Mouse (Mus musculus) forebrain, embryonic 16.5 days (tissue): Measurements from ENCODE around the gene Pigb. TPM values are rescaled to one million over a fixed set of nuclear protein-coding genes. Genes with fewer than 3 reads are reported as not detected.
A peak's percentile ranks its signal among the peaks of the same experiment; 100 is the strongest.

ENCODE experiments used
- ATAC-seq: fragments of 200-750 bp; cut with Nextera tagmentation; 2 replicates; pipeline ENCODE4 v1.8.0; 2017; ENCODE audit warnings: mild to moderate bottlenecking, moderate library complexity
- H3K27ac ChIP-seq: fragments of 300-500 bp; sonication (generic); 2 replicates; pipeline ENCODE4 v1.5.1; 2014; ENCODE audit warnings: low read length, control low read depth
- H3K27me3 ChIP-seq: fragments of 300-500 bp; sonication (generic); replicated peaks from 2 replicates; pipeline ENCODE4 v1.6.1; 2014; ENCODE audit warnings: low read length; ENCODE audit not compliant: control insufficient read depth, insufficient read depth
- H3K36me3 ChIP-seq: fragments of 300-500 bp; sonication (generic); 2 replicates; pipeline ENCODE4 v1.6.1; 2014; ENCODE audit not compliant: control insufficient read depth, insufficient read depth
- H3K4me1 ChIP-seq: fragments of 300-500 bp; sonication (generic); replicated peaks from 2 replicates; pipeline ENCODE4 v1.6.1; 2014; ENCODE audit warnings: low read length; ENCODE audit not compliant: control insufficient read depth, insufficient read depth
- H3K4me2 ChIP-seq: fragments of 300-500 bp; sonication (generic); 2 replicates; pipeline ENCODE4 v1.6.1; 2014; ENCODE audit warnings: mild to moderate bottlenecking, low read length, control low read depth
- H3K4me3 ChIP-seq: fragments of 300-500 bp; sonication (generic); replicated peaks from 2 replicates; pipeline ENCODE4 v1.5.1; 2014; ENCODE audit warnings: mild to moderate bottlenecking, low read length, control low read depth
- H3K9ac ChIP-seq: fragments of 300-500 bp; sonication (generic); replicated peaks from 2 replicates; pipeline ENCODE4 v1.6.1; 2014; ENCODE audit warnings: low read depth, low read length, control low read depth
- H3K9me3 ChIP-seq: fragments of 300-500 bp; sonication (generic); 2 replicates; pipeline ENCODE4 v1.6.1; 2016; ENCODE audit warnings: low read length; ENCODE audit not compliant: control insufficient read depth
- WGBS: fragments of 180-500 bp; shearing (Covaris S2); extraction: QIAGEN DNeasy Blood & Tissue Kit; methylation state at CpG from one replicate; pipeline ENCODE4 v1.1.7; 2014; 5-methylcytosine and 5-hydroxymethylcytosine counted together
- polyA plus RNA-seq: library from polyadenylated mRNA; unstranded; fragments of >200 nt; fragmentation: Nextera tagmentation; extraction: Ambion mirVana; gene quantifications from 2 replicates; pipeline ENCODE4 v1.2.1, GENCODE M21; 2015

Pigb gene
- polyA plus RNA-seq, 1 experiment from 2014 or later, result 14.3 TPM

- no peaks in the 10 kb centered on the region for H3K4me1 ChIP-seq
- H3K36me3 ChIP-seq, result no peaks in the 10 kb centered on the region
- WGBS, result 55% methylated on average over 8 of the region's 8 CpGs
- H3K27ac ChIP-seq, result no peak overlapping the region
- H3K4me3 ChIP-seq, result no peak overlapping the region
- no peaks in the 10 kb centered on the region for H3K27me3 ChIP-seq
- ATAC-seq, result no peak
- no peak overlapping the region for H3K4me2 ChIP-seq
- H3K9me3 ChIP-seq, result no peaks in the 10 kb centered on the region
- no peak overlapping the region for H3K9ac ChIP-seq
Observed at GRCm38 (mm10) chr9:73050606-73051005, 10.4 kb upstream of the Pigb start.

- H3K4me2 ChIP-seq, result no peak overlapping the region
- no peak overlapping the region for H3K9ac ChIP-seq
- peaks cover 4% of the 10 kb centered on the region for H3K4me1 ChIP-seq
- H3K27me3 ChIP-seq, result no peaks in the 10 kb centered on the region
- no peak overlapping the region for H3K27ac ChIP-seq
- 57% methylated on average over 5 of the region's 5 CpGs for WGBS
- H3K4me3 ChIP-seq, result no peak overlapping the region
- no peaks in the 10 kb centered on the region for H3K36me3 ChIP-seq
- no peak for ATAC-seq
- H3K9me3 ChIP-seq, result no peaks in the 10 kb centered on the region
Observed at GRCm38 (mm10) chr9:73049833-73050232, 9.7 kb upstream of the Pigb start.

GRCm38 (mm10) chr9:73048927-73049326, 8.7 kb upstream of the Pigb start:
- no peak for ATAC-seq
- 2% methylated on average over 4 of the region's 4 CpGs for WGBS

GRCm38 (mm10) chr9:73047906-73048305, 7.7 kb upstream of the Pigb start:
- H3K4me2 ChIP-seq, result no peak overlapping the region
- ATAC-seq, result no peak
- H3K4me3 ChIP-seq, result no peak overlapping the region
- H3K9ac ChIP-seq, result no peak overlapping the region
- peaks cover 10% of the 10 kb centered on the region for H3K4me1 ChIP-seq
- no peaks in the 10 kb centered on the region for H3K27me3 ChIP-seq
- no peaks in the 10 kb centered on the region for H3K36me3 ChIP-seq
- no peaks in the 10 kb centered on the region for H3K9me3 ChIP-seq
- H3K27ac ChIP-seq, result no peak overlapping the region
- WGBS, result 90% methylated on average over 2 of the region's 2 CpGs

More at GRCm38 (mm10) chr9:73048927-73049326, 8.7 kb upstream of the Pigb start:
- Histone ChIP-seq H3K36me3 (no peaks in the 10 kb centered on the region), H3K9ac (no peak overlapping the region), H3K4me3 (no peak overlapping the region), H3K9me3 (no peaks in the 10 kb centered on the region), H3K27me3 (no peaks in the 10 kb centered on the region), H3K4me2 (no peak overlapping the region), H3K27ac (no peak overlapping the region), H3K4me1 (peaks cover 10% of the 10 kb centered on the region)

- Histone ChIP-seq H3K9me3 (no peaks in the 10 kb centered on the region), H3K4me3 (no peak overlapping the region; the same call in 1 of the 2 replicates), H3K27me3 (no peaks in the 10 kb centered on the region), H3K27ac (no peak overlapping the region), H3K4me1 (peaks cover 10% of the 10 kb centered on the region), H3K4me2 (peak overlapping the region; percentile 89), H3K36me3 (no peaks in the 10 kb centered on the region), H3K9ac (no peak overlapping the region)
- no peak for ATAC-seq
- 79% methylated on average over 10 of the region's 10 CpGs for WGBS
Observed at GRCm38 (mm10) chr9:73045711-73046110, 5.5 kb upstream of the Pigb start.

GRCm38 (mm10) chr9:73045204-73045603, 5.0 kb upstream of the Pigb start:
- H3K4me3 ChIP-seq, result peak overlapping the region; percentile 51
- peak overlapping the region; percentile 89 for H3K4me2 ChIP-seq
- no peaks in the 10 kb centered on the region for H3K9me3 ChIP-seq
- H3K4me1 ChIP-seq, result peaks cover 15% of the 10 kb centered on the region
- no peaks in the 10 kb centered on the region for H3K36me3 ChIP-seq
- H3K27ac ChIP-seq, result no peak overlapping the region
- peak overlapping the region; percentile 61 for H3K9ac ChIP-seq
- ATAC-seq, result no peak
- 14% methylated on average over 7 of the region's 7 CpGs for WGBS
- no peaks in the 10 kb centered on the region for H3K27me3 ChIP-seq

- Histone ChIP-seq H3K4me2 (peak within 1 kb of the TSS; percentile 89), H3K9ac (peak within 1 kb of the TSS; percentile 61), H3K27ac (no peak within 1 kb of the TSS), H3K9me3 (no peaks in the 10 kb centered on the region), H3K4me1 (peaks cover 17% of the 10 kb centered on the region), H3K27me3 (no peaks in the 10 kb centered on the region), H3K36me3 (no peaks in the 10 kb centered on the region), H3K4me3 (peak within 1 kb of the TSS; percentile 51)
- peak; percentile 41 for ATAC-seq
- 1% methylated on average over 41 of the region's 41 CpGs for WGBS
Observed at GRCm38 (mm10) chr9:73044146-73045079, 4.2 kb upstream of the Pigb start, which contains the start of gene Rab27a. TSS of gene Rab27a (plus strand) at chr9:73044854.

GRCm38 (mm10) chr9:73039222-73039945, 794 bp downstream of the Pigb start:
- Histone ChIP-seq H3K9ac (peak overlapping the region; percentile 86), H3K4me2 (peak overlapping the region; percentile 82), H3K9me3 (no peaks in the 10 kb centered on the region), H3K27ac (peak overlapping the region; percentile 86), H3K36me3 (no peaks in the 10 kb centered on the region), H3K27me3 (no peaks in the 10 kb centered on the region), H3K4me3 (peak overlapping the region; percentile 96), H3K4me1 (peaks cover 17% of the 10 kb centered on the region)
- under 1% methylated on average over 49 of the region's 49 CpGs for WGBS
- ATAC-seq, result peak; percentile 91

GRCm38 (mm10) chr9:73033406-73033805, 6.8 kb downstream of the Pigb start:
- Histone ChIP-seq H3K4me3 (no peak overlapping the region), H3K36me3 (peaks cover 4% of the 10 kb centered on the region; the same call in 1 of the 2 replicates), H3K9ac (no peak overlapping the region), H3K27ac (no peak overlapping the region), H3K4me2 (no peak overlapping the region), H3K27me3 (no peaks in the 10 kb centered on the region), H3K4me1 (peaks cover under 1% of the 10 kb centered on the region), H3K9me3 (no peaks in the 10 kb centered on the region)
- ATAC-seq, result no peak
- WGBS, result 93% methylated on average over 1 of the region's 1 CpGs
